ENCODE assay signal across 13 mouse cellular contexts in genomic region chr6:83423400-83424052, GRCm38 (mm10). TPM values are rescaled to one million over a fixed set of nuclear protein-coding genes. Genes with fewer than 3 reads are reported as not detected.
DNase-seq lines count a peak whose midpoint lies in the region; ATAC-seq lines count a peak whose summit lies in the region.
"Had no signal": no experiment of that assay in that cellular context is flagged by ENCODE, and none has a peak within 500 bp of the region (broad histone marks: within the 10 kb centered on the region; RNA-seq: fewer than 3 reads in every experiment).

No protein-coding gene starts in this region.

- H3K36me3 ChIP-seq in heart, embryonic 15.5 days: peaks cover 3% of the 10 kb centered on the region; the same call in 1 of the 2 replicates
- peaks cover 13% of the 10 kb centered on the region for H3K36me3 ChIP-seq in midbrain, embryonic 14.5 days (ENCODE audit: control insufficient read depth, insufficient read depth, low read length)
- H3K36me3 ChIP-seq in midbrain, embryonic 16.5 days (ENCODE audit: control insufficient read depth, insufficient read depth, low read length): 0 out of 2 replicates have a peak, but pooled peaks cover 3% of the 10 kb centered on the region
- 0 out of 2 replicates have a peak, but pooled peaks cover 2% of the 10 kb centered on the region for H3K36me3 ChIP-seq in intestine, embryonic 16.5 days (ENCODE audit: control insufficient read depth, insufficient read depth, low read length)

- 54% methylated on average over 8 of the region's 8 CpGs for WGBS in heart, embryonic 15.5 days
- 51% methylated on average over 8 of the region's 8 CpGs for WGBS in midbrain, embryonic 14.5 days
- WGBS in midbrain, embryonic 16.5 days: 39% methylated on average over 8 of the region's 8 CpGs
- WGBS in intestine, embryonic 16.5 days: 47% methylated on average over 8 of the region's 8 CpGs

- H3K27ac ChIP-seq in heart, embryonic 15.5 days: peak overlapping the region; percentile 24; the same call in 1 of the 2 replicates
- peak overlapping the region; percentile 45; the same call in 1 of the 2 replicates for H3K27ac ChIP-seq in midbrain, embryonic 14.5 days (replicated peaks; ENCODE audit: low read depth, low read length)
- H3K27ac ChIP-seq in midbrain, embryonic 16.5 days (ENCODE audit: low read length): no peak overlapping the region
- H3K27ac ChIP-seq in intestine, embryonic 16.5 days (ENCODE audit: low read length): peak overlapping the region; percentile 88

- no peak overlapping the region for H3K4me3 ChIP-seq in heart, embryonic 15.5 days
- no peak overlapping the region for H3K4me3 ChIP-seq in midbrain, embryonic 14.5 days (replicated peaks; ENCODE audit: low read depth, low read length)
- H3K4me3 ChIP-seq in midbrain, embryonic 16.5 days (ENCODE audit: low read depth, low read length): no peak overlapping the region
- no peak overlapping the region for H3K4me3 ChIP-seq in intestine, embryonic 16.5 days (ENCODE audit: low read length)

- no peaks in the 10 kb centered on the region for H3K9me3 ChIP-seq in heart, embryonic 15.5 days (replicated peaks)
- H3K9me3 ChIP-seq in midbrain, embryonic 14.5 days (ENCODE audit: control insufficient read depth, low read length): no peaks in the 10 kb centered on the region
- H3K9me3 ChIP-seq in midbrain, embryonic 16.5 days (replicated peaks; ENCODE audit: control insufficient read depth, low read length, poor library complexity, severe bottlenecking): no peaks in the 10 kb centered on the region
- no peaks in the 10 kb centered on the region for H3K9me3 ChIP-seq in intestine, embryonic 16.5 days (ENCODE audit: control insufficient read depth, low read length)

- no peak overlapping the region for H3K9ac ChIP-seq in heart, embryonic 15.5 days
- H3K9ac ChIP-seq in midbrain, embryonic 14.5 days (replicated peaks; ENCODE audit: low read length): no peak overlapping the region
- H3K9ac ChIP-seq in midbrain, embryonic 16.5 days (ENCODE audit: low read depth, low read length): no peak overlapping the region
- peak overlapping the region; percentile 26; the same call in 1 of the 2 replicates for H3K9ac ChIP-seq in intestine, embryonic 16.5 days (ENCODE audit: low read depth, low read length)
- H3K9ac ChIP-seq: lung, embryonic 14.5 days had no signal

- DNase-seq in heart, postnatal 25 days (ENCODE audit: low spot score): no peak
- DNase-seq in midbrain, embryonic 14.5 days: peak; percentile 25
- DNase-seq in yolk sac, embryonic 10.5 days (ENCODE audit: low spot score): peak; percentile 38
- no peak for DNase-seq in cerebellum, adult 11 months
- DNase-seq: cerebellum, postnatal 14 days; gastrocnemius, postnatal 36 days; kidney, postnatal 36 days; lung, embryonic 14.5 days had no signal

- no peak for ATAC-seq in heart, embryonic 15.5 days (replicated peaks; ENCODE audit: insufficient number of reproducible peaks, insufficient read depth, low FRiP score, low read depth)
- ATAC-seq in midbrain, embryonic 14.5 days (ENCODE audit: low FRiP score, low TSS enrichment): peak; percentile 15; the same call in 1 of the 2 replicates
- no peak for ATAC-seq in midbrain, embryonic 16.5 days
- no peak for ATAC-seq in intestine, embryonic 16.5 days
- no peak for ATAC-seq in monocyte, adult 5-6 weeks (replicated peaks; ENCODE audit: insufficient number of reproducible peaks, low FRiP score, low TSS enrichment, poor library complexity, severe bottlenecking)
- ATAC-seq: activated CD4-positive, CD25-positive, alpha-beta regulatory T cell, adult 4 months had no signal

- H3K27me3 ChIP-seq in heart, embryonic 15.5 days: no peaks in the 10 kb centered on the region
- no peaks in the 10 kb centered on the region for H3K27me3 ChIP-seq in midbrain, embryonic 14.5 days (ENCODE audit: control insufficient read depth, insufficient read depth, low read length)
- no peaks in the 10 kb centered on the region for H3K27me3 ChIP-seq in midbrain, embryonic 16.5 days (ENCODE audit: control insufficient read depth, insufficient read depth, low read depth, low read length)
- no peaks in the 10 kb centered on the region for H3K27me3 ChIP-seq in intestine, embryonic 16.5 days (replicated peaks; ENCODE audit: control insufficient read depth, insufficient read depth, low read length)

- intact Hi-C loops in heart, postnatal 25 days (cut with DNase I): no loop called here

- H3K4me2 ChIP-seq in heart, embryonic 15.5 days: no peak overlapping the region
- H3K4me2 ChIP-seq in midbrain, embryonic 14.5 days (ENCODE audit: low read length): no peak overlapping the region
- no peak overlapping the region for H3K4me2 ChIP-seq in midbrain, embryonic 16.5 days (ENCODE audit: low read length)
- no peak overlapping the region for H3K4me2 ChIP-seq in intestine, embryonic 16.5 days (ENCODE audit: low read depth, low read length)
- H3K4me2 ChIP-seq: lung, embryonic 14.5 days had no signal

- H3K4me1 ChIP-seq in heart, embryonic 15.5 days (replicated peaks): peaks cover 54% of the 10 kb centered on the region
- H3K4me1 ChIP-seq in midbrain, embryonic 14.5 days (ENCODE audit: control insufficient read depth, insufficient read depth, low read length): peaks cover 65% of the 10 kb centered on the region
- peaks cover 57% of the 10 kb centered on the region for H3K4me1 ChIP-seq in midbrain, embryonic 16.5 days (ENCODE audit: control insufficient read depth, insufficient read depth, low read length)
- H3K4me1 ChIP-seq in intestine, embryonic 16.5 days (ENCODE audit: control insufficient read depth, insufficient read depth, low read length): peaks cover 49% of the 10 kb centered on the region

RNA-seq across cellular contexts. Expression of gene Tet3, which starts 35.4 kb away (rescaled TPM):
- polyA plus RNA-seq in heart, embryonic 15.5 days (2015; fragmentation: Nextera tagmentation; extraction: Ambion mirVana): 26.2 and 37.5 TPM in 2 replicates
- 10 to 100 TPM; 32.6 to 40.8 TPM for total RNA-seq in heart, postnatal 25 days (2021)
- 50.0 and 56.0 TPM in 2 replicates for polyA plus RNA-seq in midbrain, embryonic 14.5 days (2014; fragmentation: Nextera tagmentation; extraction: Ambion mirVana)
- polyA plus RNA-seq in midbrain, embryonic 16.5 days (2015; fragmentation: Nextera tagmentation; extraction: Ambion mirVana): 51.9 and 53.2 TPM in 2 replicates
- polyA plus RNA-seq in intestine, embryonic 16.5 days (2015; fragmentation: Nextera tagmentation; extraction: Ambion mirVana): 40.1 and 43.5 TPM in 2 replicates
- 11.6 to 26.4 TPM (median 11.9 TPM) in 3 replicates for total RNA-seq in monocyte, adult 5-6 weeks (2017)

Comparison
In these comparisons a context has a peak if more than half of its experiments do, and no peak if none do; other contexts are left out.
1. DNase-seq: peak in midbrain, embryonic 14.5 days (single experiment) and yolk sac, embryonic 10.5 days (single experiment); none in heart, postnatal 25 days (single experiment) and cerebellum, adult 11 months (single experiment).